Mouse (Mus musculus) urinary bladder, postnatal 4 days (tissue): ENCODE data around the gene 6030468B19Rik.
"Not testable (repeated sequence)": the region's sequence is repeated elsewhere in the genome, so short reads cannot be mapped to it uniquely, and the experiment has no call there.

ENCODE experiments used
- DNase-seq, 2 experiments: peaks; one replicate each; pipeline ENCODE4 v3.0.0; 2021 to 2022; ENCODE audit warnings: low spot score in 2 of 2

The 6030468B19Rik gene

DNA sequence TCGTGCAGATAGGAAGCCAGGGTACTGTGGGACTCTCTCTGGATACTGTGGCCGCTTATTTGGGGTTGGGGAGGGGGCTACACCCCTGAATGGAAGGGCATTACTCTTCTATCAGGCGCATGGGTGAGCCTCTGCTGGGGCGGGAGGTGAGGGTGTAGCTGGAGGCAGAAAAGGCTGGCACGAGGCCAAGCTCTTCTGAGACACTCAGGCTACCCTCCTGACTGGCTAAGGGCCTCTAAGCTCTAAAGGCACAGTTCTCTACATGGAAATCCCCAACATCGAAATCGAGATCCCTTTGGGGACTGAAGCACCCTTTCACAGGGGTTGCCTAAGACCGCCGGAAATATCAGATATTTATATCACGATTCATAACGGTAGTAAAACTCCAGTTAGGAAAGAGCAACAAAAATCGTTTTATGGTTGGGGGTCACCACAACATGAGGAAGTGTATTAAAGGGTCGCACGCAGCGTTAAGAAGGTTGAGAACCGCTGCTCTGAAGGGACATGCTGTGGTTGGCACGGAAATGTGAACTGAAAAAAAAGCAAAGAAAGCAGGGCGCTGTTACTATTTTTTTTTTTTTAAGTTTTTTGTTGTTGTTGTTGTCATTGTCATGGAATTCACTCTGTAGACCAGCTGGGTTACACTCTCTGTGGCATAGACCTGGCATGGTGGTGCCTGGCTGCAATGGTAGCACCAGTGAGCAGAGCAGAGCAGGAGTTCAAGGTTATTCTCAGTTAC, 30.9 kb downstream of the 6030468B19Rik start:
- no peak for DNase-seq

DNA sequence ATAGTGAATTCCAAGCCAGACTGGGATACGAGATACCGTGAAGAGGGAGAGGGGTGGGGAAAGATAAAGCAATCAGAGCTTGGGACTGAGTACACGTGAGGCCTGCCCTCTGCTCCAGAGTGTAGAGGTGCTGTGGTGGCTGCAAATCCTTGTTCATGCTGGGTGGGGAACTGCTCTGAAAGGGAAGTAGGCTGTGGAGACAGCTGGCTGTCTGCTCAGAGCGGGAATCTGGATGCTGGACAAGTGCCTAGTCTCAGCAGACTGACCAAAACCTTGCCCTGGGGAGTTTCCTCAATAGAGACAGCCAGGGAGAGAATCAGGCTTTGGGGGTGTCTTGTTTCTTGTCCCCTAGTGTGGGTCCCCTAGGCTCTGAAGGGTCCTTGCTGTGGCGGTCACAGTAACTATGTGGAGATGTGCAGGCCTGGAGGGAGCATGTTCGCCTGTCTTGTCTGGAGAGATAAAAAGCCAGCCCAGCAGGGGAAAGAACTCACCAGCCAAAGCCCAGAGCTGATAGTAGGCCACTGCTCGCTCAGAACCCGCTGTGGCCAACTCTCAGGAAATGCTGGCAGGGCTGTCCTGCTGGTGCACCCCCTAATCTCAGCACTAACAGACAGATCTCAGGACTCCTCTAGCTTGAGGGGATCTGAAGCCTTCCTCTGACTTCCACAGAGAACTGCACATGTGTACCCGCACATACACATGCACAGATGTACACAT, 31.6 kb downstream of the 6030468B19Rik start:
- peak in 1 of 2 experiments; percentile 47 for DNase-seq

GRCm38 (mm10) chr11:117829671-117830215, 32.3 kb downstream of the 6030468B19Rik start:
- DNase-seq = no peak

DNA sequence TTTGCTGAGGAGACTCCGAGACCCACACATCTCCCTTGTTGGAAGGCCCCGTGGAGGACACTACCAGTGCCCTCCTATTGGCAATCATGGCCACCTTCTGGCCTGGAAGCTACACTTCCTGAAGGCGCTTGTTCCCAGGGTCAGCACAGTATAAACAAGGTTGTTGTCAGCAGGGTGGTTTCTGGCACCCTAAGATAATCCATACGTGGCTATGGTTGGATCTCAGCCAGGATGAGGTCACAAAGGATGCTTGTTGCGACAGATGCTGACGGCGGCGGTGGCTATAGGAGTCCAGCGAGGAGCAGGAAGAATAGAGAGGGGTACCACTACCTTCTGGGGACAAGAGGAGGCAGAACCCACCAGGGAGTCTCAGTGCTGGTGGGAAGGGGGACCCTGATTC, 32.9 kb downstream of the 6030468B19Rik start:
- no peak for DNase-seq

- DNase-seq = peak; percentile 59 to 83
Observed at GRCm38 (mm10) chr11:117832086-117832969, 34.9 kb downstream of the 6030468B19Rik start.

GRCm38 (mm10) chr11:117833509-117833908, 36.0 kb downstream of the 6030468B19Rik start:
- DNase-seq = not testable (repeated sequence)

- DNase-seq = no peak
Observed at GRCm38 (mm10) chr11:117834086-117834485, 36.6 kb downstream of the 6030468B19Rik start.

- no peak for DNase-seq
Observed at GRCm38 (mm10) chr11:117836306-117836705, 38.8 kb downstream of the 6030468B19Rik start.

DNA sequence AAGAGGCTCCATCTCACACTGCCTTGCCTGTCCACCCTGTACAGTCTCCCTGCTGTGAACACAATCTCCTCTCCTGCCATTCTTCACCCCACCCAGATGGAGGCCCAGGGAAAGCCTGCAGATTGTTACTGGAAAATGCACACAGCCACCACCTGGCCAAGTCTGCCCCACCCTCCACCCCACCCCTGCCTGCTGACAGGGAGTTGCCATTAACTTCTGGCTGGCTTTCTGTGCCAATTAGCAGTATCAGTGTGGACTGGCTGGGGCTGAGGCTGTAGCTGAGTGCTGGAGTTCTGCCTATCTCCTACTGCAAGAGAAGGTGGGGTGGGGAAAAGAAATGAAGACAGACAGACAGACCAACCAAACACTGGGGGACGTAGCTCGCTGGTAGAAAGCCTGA, 41.1 kb downstream of the 6030468B19Rik start:
- no peak for DNase-seq

- DNase-seq = no peak
Observed at GRCm38 (mm10) chr11:117839021-117839420, 41.6 kb downstream of the 6030468B19Rik start.

DNA sequence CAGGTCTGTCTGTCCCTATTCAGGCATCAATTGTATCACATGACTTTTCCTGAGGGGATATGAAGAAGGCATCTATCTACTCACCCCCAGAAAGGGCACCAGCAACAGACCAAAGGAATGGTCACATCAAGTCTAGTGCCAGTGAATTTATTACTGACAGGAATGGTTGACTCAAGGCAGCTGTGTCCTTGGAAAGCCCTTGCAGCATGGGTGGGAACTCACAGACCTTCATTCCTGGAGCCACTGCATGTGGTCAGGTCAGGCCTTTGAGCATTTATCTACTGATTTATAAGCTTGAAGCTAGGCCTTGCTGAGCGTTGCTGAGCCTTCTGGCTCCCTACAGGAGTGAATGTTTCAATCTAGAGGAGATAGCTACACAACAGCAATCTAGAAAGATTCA, 43.5 kb downstream of the 6030468B19Rik start:
- DNase-seq = no peak

DNA sequence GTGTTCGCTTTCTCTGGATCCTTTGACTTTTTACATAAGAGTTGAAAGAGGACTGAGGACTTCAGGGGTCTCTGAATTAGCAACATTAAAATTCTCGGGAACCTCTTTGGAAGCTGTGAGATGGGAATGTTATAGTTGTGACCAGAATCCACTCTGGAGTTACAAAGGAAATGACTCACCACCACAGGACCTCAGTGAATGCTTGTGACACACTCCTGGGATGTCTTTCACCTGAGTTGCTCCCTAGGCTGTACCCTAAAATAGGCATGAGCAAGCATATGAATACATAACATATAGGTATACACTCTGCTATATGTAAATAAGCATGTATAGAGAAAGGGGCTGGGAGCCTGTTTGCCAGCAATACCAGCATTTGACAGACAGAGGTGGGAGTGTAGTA, 46.0 kb downstream of the 6030468B19Rik start:
- no peak for DNase-seq

GRCm38 (mm10) chr11:117844997-117845396, 47.5 kb downstream of the 6030468B19Rik start:
- DNase-seq = no peak

DNA sequence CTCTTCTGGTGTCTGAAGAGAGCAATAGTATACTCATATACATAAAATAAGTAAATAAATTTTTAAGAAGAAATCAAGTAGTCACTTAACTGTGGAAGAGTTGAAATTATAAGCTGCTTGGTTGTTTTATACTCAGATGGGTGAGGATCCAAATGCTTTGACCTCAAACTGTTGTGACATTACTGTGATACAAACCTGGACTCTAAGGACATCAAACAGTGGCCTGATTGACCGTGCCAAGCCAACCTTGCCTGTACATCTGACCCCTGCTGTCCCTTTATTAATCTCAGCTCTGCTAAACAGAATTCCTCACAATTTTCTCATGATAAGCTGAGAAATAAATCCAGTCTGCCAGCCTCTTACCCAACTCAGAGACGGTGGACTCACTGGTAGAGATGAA, 48.2 kb downstream of the 6030468B19Rik start:
- DNase-seq = no peak

DNA sequence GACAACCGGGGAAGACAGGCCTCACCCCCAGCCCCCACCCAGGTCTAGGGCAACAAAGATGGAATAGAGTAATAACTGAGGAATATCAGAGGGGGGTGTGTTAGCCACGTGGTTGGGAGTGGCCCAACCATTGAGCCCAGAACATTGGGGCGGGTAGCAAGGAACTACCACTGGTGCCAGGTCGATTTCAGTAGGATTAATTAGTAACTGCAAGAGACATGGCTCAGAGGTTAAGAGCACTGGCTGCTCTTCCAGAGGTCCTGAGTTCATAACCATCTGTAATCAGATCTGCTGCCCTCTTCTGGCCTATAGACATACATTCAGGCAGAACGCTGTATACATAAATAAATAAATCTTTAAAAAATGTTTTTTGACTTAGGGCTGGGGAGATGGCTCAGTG, 49.2 kb downstream of the 6030468B19Rik start:
- no peak for DNase-seq

- no peak for DNase-seq
Observed at GRCm38 (mm10) chr11:117847593-117848215, 50.2 kb downstream of the 6030468B19Rik start.

DNA sequence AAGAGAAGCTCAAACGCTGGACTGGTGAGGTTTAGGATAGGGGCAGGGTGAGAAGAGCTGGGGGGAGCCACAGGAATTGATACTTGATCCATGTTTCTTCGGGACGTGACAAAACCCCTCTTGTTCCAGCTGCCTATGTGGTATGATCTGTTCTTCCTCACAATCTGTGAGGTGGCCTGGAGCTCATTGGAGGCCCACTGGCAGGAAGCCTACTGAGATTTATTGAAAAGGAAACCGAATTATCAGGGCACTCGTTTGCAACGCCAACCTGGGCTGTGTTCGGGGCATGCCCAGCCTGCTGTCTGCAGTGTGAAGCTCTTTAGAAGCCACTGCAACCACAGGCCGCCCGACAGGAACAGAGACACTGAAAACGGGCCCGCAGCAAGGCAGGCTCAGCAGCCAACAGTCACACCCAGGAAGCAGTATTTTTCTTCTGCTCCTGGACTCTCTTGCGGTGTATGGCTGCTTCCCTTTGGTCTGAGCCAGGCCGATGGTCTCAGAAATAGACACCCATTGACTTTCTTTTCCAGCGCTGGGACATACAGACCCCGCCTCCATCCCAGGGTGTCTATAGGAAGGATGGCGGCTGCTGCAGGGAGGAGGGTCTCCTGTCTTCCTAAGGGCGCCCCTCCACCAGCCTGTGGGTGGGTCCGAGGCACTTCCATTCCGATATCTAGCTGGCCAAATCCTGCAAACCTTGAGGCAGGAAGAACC, 51.0 kb downstream of the 6030468B19Rik start:
- peak in 1 of 2 experiments; percentile 47 for DNase-seq

DNA sequence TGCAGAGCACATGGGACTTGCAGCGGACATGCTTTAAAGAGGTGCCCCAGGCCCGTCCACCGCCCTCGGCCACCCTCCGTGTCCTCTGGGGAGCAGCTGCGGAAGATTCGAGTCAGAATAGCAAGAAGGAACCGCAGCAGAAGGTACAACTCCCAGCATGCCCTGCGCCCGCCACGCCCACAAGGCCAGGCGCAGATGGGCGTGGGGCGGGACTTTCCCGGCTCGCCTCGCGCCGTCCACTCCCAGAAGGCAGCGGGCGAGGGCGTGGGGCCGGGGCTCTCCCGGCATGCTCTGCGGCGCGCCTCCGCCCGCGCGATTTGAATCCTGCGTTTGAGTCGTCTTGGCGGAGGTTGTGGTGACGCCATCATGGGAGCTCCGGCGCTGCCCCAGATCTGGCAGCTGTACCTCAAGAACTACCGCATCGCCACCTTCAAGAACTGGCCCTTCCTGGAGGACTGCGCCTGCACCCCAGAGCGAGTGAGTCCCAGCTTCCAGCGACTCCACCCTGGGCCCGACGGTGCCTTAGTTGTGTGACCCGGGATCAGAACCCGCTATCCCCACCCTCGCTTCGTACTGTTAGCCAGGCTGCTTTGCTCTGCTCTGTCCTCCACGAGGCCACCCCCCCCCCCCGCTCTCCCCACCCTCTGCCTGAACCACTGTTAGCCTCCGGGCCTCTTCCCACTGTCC, 51.7 kb downstream of the 6030468B19Rik start, which contains the start of gene Birc5:
TSS of gene Birc5 (plus strand) at position 267 of the 687 bp plus-strand sequence.
- peak; percentile 94 to 98 for DNase-seq

DNA sequence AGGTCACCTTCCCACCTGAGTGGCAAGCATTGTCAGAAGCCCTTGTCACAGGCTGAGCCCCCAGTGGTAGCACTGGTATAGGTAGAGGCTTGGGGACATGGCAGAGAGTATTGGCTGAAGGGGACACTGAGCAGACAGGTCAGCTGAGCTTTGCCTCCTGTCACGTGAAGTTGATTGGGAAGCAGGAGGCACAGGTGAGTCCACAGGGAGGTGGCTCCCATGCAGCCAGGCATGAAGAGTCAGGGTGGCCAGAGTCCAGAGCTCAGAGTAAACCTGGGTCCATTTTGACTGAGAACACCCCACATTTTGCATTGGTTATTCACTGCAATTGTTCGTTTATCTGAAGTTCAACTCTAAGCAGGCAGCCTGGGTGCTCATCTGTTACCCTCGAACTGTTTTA, 55.4 kb downstream of the 6030468B19Rik start:
- no peak for DNase-seq

GRCm38 (mm10) chr11:117854241-117854640, 56.8 kb downstream of the 6030468B19Rik start:
- no peak for DNase-seq
